Mouse (Mus musculus) gastrocnemius, adult 8-10 months (tissue): ENCODE data around the gene Hpd. TPM values are rescaled to one million over a fixed set of nuclear protein-coding genes. Genes with fewer than 3 reads are reported as not detected.

Experiments
- DNase-seq, 2 experiments: peaks; one replicate each; pipeline ENCODE4 v3.0.0; 2022; ENCODE audit warnings: low spot score in 2 of 2
- total RNA-seq, 4 experiments: library from RNA; stranded (reverse); gene quantifications; 2 replicates each; pipeline ENCODE4 v1.2.4; 2022

The Hpd gene
- total RNA-seq, 4 experiments from 2014 or later, result 1.3 TPM; not detected in 3

DNA sequence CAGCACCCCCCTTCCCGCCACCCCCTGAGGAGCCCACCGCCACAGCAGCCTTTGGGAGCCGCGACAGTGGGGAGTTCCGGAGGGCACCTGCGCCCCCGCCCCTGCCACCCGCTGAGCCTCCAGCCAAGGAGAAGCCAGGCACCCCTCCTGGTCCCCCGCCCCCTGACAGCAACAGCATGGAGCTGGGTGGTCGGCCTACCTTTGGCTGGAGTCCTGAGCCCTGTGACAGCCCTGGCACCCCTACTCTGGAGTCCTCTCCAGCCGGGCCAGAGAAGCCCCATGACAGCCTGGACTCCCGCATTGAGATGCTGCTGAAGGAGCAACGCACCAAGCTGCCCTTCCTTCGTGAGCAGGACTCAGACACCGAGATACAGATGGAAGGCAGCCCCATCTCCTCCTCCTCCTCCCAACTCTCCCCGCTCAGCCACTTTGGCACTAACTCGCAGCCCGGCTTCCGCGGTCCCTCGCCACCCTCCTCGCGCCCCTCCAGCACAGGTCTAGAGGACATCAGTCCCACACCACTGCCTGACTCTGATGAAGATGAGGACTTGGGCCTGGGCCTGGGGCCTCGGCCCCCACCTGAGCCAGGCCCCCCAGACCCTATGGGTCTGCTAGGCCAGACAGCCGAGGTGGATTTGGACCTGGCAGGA lies 34.3 kb downstream of the Hpd start:
- DNase-seq, result no peak

DNA sequence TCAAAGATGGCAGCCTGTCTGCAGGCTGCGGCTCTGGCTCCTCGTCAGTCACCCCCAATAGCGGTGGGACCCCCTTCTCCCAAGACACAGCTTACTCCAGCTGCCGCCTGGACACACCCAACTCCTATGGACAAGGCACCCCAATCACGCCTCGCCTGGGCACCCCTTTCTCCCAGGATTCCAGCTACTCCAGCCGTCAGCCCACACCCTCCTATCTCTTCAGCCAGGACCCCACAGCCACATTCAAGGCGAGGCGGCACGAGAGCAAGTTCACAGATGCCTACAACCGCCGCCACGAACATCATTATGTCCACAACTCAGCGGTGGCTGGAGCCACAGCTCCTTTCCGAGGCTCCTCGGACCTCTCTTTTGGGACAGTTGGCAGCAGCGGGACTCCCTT lies 35.0 kb downstream of the Hpd start:
- DNase-seq, result no peak

DNA sequence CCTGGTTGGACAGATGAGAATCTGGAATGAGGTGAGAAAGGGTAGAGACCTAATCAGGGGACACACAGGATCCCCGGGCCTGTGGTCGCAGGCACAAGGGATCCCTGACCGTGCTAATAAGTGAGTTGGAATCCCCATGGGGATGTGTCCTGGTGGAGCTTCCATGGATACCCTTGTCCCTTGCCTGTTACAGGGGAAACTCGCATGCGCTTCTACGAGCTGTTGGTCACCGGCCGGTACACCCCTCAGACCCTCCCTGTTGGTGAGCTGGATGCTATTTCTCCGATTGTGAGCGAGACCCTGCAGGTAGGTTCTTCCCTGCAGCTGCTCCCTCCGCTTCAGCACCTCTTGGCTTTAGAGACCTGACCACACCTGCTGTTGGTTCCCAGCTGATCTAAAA lies 36.2 kb downstream of the Hpd start:
- DNase-seq, result no peak

DNA sequence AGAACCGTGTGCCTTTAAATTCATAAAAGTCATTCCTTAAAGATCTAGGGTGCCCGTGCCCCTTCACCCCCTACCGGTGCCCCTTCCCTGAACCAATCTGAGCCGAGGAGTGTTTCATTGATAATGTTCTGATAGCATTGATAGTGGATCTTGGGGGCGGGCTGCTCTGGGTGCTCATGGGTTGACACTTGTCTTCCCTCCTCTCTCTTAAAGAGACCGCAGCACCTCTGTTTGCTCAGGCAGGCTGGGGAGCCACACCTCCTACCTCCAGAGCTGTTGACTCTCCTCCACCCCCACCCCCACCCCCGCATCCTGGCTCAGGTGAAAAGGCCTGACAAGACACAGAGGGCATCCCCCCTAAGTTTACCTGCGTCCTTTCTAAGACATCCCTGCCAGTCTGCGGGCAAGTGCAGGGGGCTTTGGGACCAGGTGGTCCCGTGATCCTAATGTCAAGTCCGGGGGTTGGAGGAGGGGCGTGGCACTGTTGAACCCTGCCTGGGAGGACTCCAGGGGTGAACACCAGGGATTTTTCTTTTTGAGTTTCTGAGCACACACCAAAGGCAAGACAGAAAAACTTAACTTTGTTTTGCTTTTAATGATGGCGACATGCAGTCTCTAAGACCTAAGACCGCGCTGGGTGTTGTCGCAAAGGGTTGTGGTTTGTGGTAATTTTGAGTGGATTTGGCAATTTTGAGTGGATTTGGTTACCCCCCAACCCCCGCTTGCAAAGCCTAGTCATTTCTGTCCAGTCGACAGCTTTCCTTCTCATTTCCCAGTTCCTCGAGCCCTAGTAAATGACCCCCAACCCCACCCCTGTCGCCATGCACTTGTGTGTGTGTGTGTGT lies 37.6 kb downstream of the Hpd start:
- no peak for DNase-seq

DNA sequence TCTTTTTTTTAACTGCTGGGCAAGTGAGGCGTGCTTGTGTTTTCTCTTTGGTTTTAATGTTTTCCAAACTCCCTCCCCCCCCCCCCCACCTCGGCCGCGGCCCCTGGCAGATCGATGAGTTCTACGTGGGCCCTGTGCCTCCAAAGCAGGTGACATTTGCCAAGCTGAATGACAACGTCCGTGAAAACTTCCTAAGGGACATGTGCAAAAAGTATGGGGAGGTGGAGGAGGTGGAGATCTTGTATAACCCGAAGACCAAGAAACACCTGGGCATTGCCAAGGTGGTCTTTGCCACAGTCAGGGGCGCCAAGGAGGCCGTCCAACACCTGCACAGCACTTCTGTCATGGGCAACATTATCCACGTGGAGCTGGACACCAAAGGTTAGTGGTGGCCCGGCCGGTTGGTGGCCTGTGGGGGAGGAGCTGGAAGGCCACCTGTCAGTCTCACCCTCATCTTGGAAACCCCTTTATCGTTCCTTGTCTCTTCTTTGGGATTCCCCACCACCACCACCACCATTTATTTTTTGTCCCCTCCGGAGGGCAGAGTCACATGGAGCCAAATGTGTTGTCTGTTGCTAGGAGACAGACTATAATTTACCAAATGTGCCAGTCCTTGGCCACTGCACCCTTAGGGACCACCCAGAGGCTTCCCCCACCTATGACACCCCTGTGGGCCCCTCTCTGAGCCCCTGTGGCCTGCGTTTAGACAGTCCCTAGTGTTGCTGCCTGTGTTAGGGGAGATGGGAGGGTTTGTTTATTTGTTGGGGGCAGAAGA lies 38.4 kb downstream of the Hpd start:
- no peak for DNase-seq

DNA sequence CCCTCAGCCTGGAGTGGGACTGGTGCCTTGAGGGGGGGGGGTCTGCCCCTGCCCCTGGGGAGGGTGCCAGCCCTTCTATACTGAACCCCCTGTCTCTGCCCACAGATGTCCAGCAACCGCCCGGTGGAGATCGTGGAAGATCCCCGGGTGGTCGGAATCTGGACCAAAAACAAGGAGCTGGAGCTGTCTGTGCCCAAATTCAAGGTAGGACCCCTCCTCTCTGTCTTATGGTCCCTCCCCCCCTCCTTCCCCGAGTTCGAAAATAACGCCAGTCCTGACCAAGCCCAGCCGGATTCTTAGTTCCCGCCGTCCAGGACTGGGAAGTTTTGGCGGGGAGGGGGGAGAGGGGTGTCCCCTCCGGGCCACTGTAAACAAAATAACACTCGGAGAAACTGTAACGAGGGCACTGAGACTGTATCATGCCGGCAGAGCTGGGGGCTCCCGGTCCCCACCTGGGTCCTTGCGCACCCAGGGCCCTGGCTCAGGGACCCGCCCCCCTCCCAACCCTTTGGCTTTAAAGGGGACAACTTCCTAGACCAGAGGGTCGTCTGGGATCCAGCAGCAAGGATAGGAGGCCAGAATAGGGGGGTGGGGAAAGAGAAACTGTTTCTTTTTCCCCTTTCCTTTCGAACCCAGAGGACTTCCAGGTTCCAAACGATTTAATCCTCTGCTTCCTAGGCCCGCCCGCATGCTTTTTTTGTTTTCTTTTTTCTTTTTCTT lies 39.1 kb downstream of the Hpd start:
- DNase-seq, result no peak

DNA sequence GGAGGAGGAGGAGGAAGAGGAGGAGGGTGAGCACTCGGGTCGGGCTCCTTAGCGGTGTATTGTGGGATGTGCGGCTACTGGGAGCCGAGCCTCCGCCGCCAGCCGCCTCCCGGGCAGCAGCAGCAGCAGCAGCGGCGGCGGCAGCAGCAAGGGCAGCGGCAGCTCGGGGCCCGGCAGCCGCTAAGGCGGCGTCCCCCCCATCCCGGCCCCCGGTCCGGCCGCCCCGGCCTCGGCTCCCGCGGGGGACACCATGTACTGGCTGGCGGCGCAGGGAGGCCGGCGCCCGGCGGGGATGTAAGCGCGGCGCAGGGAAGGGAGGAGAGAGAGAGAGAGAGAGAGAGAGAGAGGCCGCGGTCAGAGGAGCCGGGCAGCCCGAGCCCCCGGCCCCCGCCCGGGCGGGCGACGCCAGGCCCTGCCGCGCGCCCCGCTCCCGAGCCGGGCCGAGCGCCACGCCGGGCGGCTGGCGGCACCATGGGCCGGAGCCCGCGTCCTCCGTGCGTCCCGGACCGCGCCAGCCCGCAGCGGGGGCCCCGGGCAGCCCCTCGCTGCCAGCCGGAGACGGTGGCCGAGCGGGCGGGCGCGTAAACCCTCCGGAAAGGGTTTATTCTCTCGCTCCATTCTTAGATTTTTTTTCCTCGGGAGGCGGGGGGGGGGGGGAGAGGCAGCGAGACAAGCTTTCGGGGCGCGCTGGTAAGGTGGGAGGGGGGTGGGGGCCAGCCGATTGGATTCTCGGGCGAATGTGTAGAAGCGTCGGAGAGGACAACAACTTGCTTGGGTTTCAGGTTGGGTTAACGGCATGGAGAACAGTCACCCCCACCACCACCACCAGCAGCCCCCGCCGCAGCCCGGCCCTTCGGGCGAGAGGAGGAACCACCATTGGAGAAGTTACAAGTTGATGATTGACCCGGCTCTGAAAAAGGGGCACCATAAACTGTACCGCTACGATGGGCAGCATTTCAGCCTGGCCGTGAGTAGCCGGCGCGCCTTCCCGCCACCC lies 40.1 kb downstream of the Hpd start, which contains the start of gene Setd1b:
Gene Setd1b, plus strand, starts transcription at position 33 of the 997 bp plus-strand sequence.
- peak; percentile 30 to 48 for DNase-seq

DNA sequence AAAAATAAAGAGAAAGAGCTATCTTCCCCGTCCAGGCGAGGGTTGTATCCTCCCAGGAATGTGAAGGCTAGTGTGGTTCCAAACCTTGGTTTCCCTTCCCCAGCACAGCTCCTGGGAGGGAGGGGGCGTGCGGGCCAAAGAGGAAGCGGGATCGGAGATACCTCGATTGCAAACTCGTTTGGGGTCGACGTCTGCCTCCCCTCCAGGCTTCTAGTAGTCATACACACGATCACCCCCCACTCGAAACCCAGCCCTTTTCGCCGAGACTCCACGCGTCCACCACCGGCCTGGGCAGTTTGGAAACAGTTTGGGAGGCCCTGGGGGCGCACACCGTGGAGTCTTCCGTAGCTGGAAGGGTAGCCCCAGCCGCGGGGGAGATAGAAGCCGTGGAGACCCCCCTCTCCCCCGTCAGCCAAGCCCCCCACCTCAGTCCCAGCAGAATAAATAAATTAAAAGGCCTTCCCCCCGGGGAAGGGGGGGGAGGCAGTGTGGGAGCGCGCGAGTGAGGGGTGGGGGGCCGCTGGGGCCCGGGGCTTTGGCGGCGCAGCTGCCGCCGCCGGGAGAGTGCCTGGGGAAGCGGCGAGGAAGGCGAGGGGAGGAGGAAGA lies 40.9 kb downstream of the Hpd start:
- DNase-seq, result peak; percentile 46 to 50

DNA sequence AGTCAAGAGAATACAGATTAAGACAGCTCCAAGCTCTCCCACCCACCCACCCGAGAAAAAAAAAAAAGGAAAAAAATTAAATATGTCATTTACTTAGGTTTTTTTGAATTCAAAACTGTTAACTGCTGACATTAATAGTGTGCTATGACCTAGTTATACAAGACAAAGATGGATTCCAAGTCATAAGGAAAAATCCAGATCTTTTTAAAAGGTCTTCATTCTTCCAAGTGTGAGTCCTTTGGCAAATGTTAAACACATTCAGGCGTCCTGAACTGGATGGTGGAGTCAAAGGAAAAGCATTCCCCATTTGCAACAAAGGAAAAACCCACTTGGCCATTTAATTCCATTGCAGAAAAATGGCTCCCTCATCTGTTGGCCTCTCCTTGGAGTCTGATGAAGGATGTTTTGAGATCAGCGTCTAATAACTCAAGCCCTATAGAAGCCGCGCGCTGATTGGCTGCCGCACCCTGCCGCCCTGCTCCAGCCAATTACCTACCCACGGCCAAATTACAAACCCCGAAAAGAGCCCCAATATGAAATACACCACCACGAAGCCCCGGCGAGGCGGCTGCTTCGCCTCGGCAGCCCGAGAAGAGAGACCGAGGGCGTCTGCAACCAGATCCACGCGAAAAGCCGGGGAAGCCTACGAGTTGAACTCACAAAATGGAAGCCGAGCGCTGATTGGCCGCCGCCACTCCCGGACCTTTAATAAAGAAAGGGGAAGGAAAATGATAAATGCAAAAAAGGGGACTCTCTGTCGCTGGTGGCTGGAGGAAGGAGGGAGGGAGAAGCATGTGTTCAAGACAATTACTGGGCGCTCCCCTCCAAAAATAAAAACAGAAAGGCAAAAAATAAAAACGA lies 41.6 kb downstream of the Hpd start:
- peak; percentile 91 for DNase-seq

DNA sequence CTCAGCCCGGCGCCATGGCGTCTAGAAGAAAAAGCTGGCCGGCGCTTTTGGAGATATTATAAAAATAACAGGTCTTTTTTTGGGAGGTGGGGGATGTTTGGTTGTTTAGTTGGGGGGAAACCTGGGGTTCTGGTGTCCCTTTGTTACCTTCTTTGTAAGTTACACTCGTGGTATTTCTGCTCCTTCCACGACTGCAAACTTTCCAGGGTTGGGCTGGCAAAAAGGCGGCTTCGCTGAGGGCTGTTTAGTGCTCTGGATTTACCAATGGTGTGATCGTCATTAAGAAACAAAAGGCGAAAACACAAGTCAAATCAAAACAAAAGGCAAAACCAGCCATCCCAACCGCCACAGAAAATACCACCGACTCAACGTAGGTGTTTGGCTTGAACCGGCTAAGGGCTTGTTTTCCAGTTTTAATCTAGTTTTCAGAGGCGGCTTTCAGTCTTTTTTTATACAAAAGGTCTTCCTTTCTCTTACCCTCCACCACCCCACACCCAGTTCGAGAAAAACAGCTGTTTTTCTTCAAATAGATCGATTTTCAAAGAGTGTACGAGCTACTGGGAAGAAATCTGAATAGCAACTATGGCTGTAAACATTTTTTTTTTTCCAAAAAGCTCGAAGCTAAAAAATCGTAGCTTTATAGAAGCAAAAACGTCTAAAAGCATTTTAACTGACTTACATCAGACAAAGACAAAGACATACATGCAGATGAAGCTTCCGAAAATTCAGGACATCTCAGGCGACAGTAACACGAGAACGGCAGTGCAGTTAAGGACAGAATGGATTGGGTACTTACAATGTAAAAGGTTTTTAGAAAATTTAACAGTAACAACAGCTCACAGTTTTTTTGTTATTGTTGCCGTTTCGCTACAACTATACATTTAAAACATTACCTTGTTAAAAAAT lies 42.6 kb downstream of the Hpd start:
- no peak for DNase-seq

DNA sequence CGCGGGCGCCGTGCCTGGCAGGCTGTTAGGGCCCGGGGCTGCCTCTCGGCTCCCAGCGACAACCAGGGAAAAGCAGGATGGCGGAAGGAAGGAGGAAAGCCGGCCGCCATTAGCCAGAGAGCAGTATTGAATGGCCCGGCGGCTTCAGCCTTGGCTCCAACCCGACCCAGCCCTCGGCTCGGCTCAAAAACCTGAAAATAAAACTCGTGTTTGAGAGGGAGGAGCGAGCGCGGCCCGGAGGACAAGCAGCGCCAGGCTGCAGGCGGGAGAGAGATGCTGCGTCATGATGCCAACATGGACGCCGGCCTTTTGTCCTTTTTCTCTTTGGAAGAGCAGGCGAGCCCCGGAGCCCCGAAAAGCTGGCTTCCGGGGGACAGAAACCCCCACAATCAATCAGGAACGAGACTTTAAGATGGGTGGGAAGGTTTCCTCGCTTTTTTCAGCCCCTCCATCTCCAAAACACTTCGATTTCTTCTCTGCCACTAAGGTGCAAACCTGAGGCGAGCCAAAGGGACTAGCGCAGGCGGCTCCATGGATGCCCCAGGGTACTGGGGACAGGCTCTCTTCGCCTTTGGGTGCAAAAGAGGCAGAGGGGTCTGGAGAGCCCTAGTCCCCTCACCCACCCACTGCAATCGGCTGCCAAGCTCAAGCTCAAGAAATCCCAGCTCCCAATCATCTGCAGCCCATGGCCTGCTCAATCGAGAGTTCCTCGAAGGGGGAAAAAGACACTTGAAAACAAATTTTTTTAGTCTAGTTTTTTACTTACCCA lies 43.4 kb downstream of the Hpd start:
- peak; percentile 81 to 89 for DNase-seq

DNA sequence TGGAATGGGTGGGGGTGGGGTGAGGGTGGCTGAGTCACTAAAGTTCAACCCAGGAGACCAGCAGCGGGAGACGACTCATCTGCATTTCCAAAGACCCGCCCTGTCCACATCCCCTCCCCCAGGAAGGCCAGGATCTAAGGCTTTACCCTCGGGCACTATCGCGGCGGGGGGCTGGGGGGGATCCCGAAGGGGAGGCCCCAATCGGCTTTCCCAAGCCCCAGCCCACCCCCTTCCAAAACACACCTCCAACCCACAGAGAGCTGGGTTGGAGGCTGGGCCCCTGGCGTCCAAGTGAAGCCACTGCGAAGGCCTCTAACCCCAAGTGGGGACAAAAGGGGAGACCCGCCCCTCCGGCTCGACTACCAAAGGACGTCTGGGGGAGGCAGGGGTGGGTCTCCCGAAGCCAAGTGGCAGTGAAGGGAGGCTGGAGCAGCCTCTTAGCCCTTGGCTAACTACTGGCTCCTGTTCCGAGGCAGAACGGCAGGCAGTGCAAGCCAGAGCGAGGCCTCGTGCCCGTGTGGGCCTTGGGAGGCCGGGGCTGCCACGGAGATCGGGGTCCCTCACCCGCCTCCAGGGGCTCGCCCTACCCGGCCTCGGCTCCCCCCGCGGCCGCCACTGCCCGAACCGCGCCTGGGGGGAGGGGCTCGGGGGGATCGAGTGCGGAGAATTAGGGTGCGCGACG lies 44.2 kb downstream of the Hpd start:
- DNase-seq, result peak; percentile 64 to 75

DNA sequence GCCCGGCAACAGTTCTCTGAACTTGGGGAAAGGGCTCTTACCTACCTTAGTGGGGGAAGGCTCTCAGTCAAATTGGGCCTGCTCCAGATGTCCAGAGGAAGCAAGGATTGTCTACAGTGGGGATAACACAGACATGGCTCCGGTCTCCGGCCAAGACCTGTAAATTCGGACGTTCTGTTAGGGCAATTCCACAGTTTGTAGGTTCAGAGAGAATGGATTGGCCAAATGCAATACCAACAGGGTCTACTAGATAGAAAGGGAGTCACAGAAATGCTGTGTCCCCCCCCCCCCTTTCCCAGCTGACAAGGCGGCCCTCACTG lies 44.7 kb downstream of the Hpd start:
- no peak for DNase-seq

DNA sequence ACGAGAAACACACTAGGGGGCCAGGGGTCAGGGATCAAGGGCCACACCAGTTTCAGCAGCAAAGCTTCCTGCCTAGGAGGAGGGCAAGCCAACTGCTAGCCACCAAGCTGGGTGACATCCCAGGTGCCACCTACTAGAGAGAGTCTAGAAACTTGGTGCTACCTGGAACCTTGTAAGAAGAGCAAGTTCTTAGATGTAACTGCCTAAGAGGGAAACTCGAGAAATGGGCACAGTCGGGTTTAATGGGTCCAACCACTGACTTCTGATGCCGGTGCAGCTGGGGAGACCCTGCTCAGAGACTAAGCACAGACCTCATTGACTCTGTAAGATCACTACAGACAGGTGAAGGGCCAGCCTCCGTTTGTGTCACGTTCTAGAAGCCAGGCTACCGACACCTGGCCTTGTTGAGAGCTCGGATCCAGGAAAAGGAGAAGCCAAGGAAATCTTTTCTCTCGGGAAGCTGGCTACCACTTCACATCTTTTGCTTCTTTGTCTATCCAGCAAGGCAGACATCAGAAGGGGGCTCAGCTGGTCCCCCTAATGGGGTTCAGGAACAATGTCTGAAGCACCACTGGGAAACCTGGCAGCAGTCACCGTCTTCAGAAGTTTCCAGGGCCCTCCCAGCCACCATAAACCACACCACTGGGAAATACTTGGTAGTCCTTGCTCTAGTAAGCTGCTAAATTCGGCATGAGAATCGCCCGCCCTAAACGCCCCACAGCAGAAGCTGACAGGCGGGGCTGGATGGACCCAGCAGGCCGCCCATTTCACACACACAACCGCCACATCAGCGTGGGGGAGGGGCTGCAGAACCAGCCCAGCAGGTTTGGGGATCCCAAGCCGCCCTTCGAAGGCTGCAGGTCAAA lies 45.2 kb downstream of the Hpd start:
- peak; percentile 87 to 91 for DNase-seq

DNA sequence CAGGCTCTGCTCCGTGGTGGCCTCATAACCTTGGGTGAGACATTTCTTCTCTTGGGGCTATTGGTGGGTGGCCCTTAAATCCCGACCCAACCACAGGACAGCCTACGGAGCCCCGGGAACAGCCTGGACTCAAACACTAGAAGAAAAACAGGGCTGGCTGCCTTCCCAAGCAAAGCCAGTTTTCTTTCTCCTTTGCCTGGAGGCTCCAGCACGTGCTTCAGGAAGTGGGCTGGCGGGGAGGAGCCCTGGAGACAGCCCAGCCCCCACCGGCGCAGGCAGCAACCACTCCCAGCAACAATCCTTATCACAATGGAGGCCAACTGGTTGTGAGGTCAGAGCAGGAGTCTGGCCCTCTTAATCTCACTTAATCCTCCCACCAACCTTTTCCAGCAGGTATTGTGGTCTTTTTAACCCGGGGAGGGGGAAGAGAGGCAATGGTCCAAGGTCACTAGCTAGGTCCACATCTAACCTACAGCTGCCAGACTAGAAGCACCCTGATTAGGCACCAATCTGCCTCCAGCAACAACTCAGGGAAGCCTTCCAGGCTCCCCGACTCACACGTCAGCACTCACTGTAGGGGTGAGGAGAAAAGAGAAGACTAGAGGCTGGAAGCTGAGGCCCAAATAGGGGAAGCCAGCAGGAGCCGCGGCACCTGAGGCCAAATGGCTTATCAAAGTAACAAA lies 46.0 kb downstream of the Hpd start:
- peak; percentile 88 to 90 for DNase-seq
